Mouse (Mus musculus): Measurements from ENCODE around the gene Wdtc1.

Gene Wdtc1

GRCm38 (mm10) chr4:133353367-133354365, at the start of gene Wdtc1:
Gene Wdtc1, minus strand, starts transcription at chr4:133353481.
- no peak for DNase-seq (ENCODE audit: low read depth, low spot score)

- DNase-seq (ENCODE audit: low read depth, low spot score) = no peak
Measured at GRCm38 (mm10) chr4:133402011-133402410, 48.7 kb upstream of the Wdtc1 start.

- DNase-seq (ENCODE audit: low read depth, low spot score) = peak; percentile 62
Measured at GRCm38 (mm10) chr4:133400098-133400497, 46.8 kb upstream of the Wdtc1 start.

- no peak for DNase-seq (ENCODE audit: low read depth, low spot score)
Measured at GRCm38 (mm10) chr4:133399509-133399908, 46.2 kb upstream of the Wdtc1 start.

GRCm38 (mm10) chr4:133398619-133399018, 45.3 kb upstream of the Wdtc1 start:
- DNase-seq (ENCODE audit: low read depth, low spot score) = no peak

GRCm38 (mm10) chr4:133397961-133398360, 44.7 kb upstream of the Wdtc1 start:
- no peak for DNase-seq (ENCODE audit: low read depth, low spot score)

GRCm38 (mm10) chr4:133397299-133397698, 44.0 kb upstream of the Wdtc1 start:
- no peak for DNase-seq (ENCODE audit: low read depth, low spot score)

- DNase-seq (ENCODE audit: low read depth, low spot score) = no peak
Measured at GRCm38 (mm10) chr4:133396079-133396478, 42.8 kb upstream of the Wdtc1 start.

- DNase-seq (ENCODE audit: low read depth, low spot score) = no peak
Measured at GRCm38 (mm10) chr4:133394981-133395573, 41.8 kb upstream of the Wdtc1 start.

GRCm38 (mm10) chr4:133391185-133392040, 38.1 kb upstream of the Wdtc1 start:
- DNase-seq (ENCODE audit: low read depth, low spot score) = no peak

- no peak for DNase-seq (ENCODE audit: low read depth, low spot score)
Measured at GRCm38 (mm10) chr4:133390585-133390984, 37.3 kb upstream of the Wdtc1 start.

- no peak for DNase-seq (ENCODE audit: low read depth, low spot score)
Measured at GRCm38 (mm10) chr4:133390042-133390441, 36.8 kb upstream of the Wdtc1 start.

- peak; percentile 85 for DNase-seq (ENCODE audit: low read depth, low spot score)
Measured at GRCm38 (mm10) chr4:133388781-133389552, 35.7 kb upstream of the Wdtc1 start.

- no peak for DNase-seq (ENCODE audit: low read depth, low spot score)
Measured at GRCm38 (mm10) chr4:133387053-133387452, 33.8 kb upstream of the Wdtc1 start.

GRCm38 (mm10) chr4:133386061-133386797, 32.9 kb upstream of the Wdtc1 start:
- no peak for DNase-seq (ENCODE audit: low read depth, low spot score)

GRCm38 (mm10) chr4:133381141-133381540, 27.9 kb upstream of the Wdtc1 start:
- DNase-seq (ENCODE audit: low read depth, low spot score) = no peak

GRCm38 (mm10) chr4:133380532-133380931, 27.3 kb upstream of the Wdtc1 start:
- DNase-seq (ENCODE audit: low read depth, low spot score) = no peak

- no peak for DNase-seq (ENCODE audit: low read depth, low spot score)
Measured at GRCm38 (mm10) chr4:133379861-133380260, 26.6 kb upstream of the Wdtc1 start.

- no peak for DNase-seq (ENCODE audit: low read depth, low spot score)
Measured at GRCm38 (mm10) chr4:133379046-133379347, 25.7 kb upstream of the Wdtc1 start.

GRCm38 (mm10) chr4:133378236-133379045, 25.2 kb upstream of the Wdtc1 start:
- peak; percentile 68 for DNase-seq (ENCODE audit: low read depth, low spot score)

Data from skeletal muscle tissue, adult 2 months (tissue).